Mouse (Mus musculus): ENCODE results near the gene Cd3e. TPM values are rescaled to one million over a fixed set of nuclear protein-coding genes. Genes with fewer than 3 reads are reported as not detected.

Gene Cd3e
- polyA plus RNA-seq, 1 experiment from 2014 or later = not detected

DNA sequence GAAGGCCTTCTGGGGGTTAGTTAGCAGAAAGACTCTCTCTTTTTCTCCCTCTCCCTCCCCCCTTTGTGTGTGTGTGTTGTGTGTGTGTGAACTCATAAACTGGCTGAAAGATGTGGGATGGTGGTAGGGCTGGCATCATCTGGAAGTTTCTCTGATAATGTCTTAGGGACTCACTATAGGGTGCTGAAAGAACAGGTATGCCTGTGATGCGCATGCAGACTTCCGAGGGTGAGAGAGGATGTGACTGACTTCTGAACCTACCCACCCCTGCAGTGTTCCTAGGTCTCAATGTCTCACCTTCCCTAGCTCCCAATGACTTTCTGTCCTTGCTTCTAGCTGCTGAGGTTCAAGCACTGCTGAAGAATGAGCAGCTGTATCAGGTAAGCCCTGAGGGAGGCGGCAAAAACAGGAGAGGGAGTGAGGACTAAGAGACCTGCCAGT, 23.7 kb downstream of the Cd3e start:
- WGBS = 84% methylated on average over 3 of the region's 3 CpGs
- Histone ChIP-seq H3K4me3 (replicated peaks; ENCODE audit: low read length) (no peak overlapping the region), H3K4me2 (ENCODE audit: low read length) (no peak overlapping the region), H3K27ac (ENCODE audit: low read length) (no peak overlapping the region), H3K27me3 (replicated peaks; ENCODE audit: control insufficient read depth, insufficient read depth, low read length) (0 out of 2 replicates have a peak, but pooled peaks cover 2% of the 10 kb centered on the region), H3K9ac (replicated peaks; ENCODE audit: low read depth, low read length) (no peak overlapping the region), H3K36me3 (ENCODE audit: control insufficient read depth, insufficient read depth) (no peaks in the 10 kb centered on the region), H3K4me1 (replicated peaks; ENCODE audit: control insufficient read depth, insufficient read depth, low read length) (no peaks in the 10 kb centered on the region), H3K9me3 (ENCODE audit: control insufficient read depth, low read length) (no peaks in the 10 kb centered on the region)
- no peak for ATAC-seq

GRCm38 (mm10) chr9:44983001-44983400, 26.4 kb downstream of the Cd3e start:
- peaks cover 2% of the 10 kb centered on the region; the same call in 1 of the 2 replicates for H3K27me3 ChIP-seq (replicated peaks; ENCODE audit: control insufficient read depth, insufficient read depth, low read length)
- no peak for ATAC-seq
- no peaks in the 10 kb centered on the region for H3K4me1 ChIP-seq (replicated peaks; ENCODE audit: control insufficient read depth, insufficient read depth, low read length)
- no peak overlapping the region for H3K4me3 ChIP-seq (replicated peaks; ENCODE audit: low read length)
- WGBS = 77% methylated on average over 2 of the region's 2 CpGs
- H3K36me3 ChIP-seq (ENCODE audit: control insufficient read depth, insufficient read depth) = no peaks in the 10 kb centered on the region
- no peaks in the 10 kb centered on the region for H3K9me3 ChIP-seq (ENCODE audit: control insufficient read depth, low read length)
- no peak overlapping the region for H3K4me2 ChIP-seq (ENCODE audit: low read length)
- no peak overlapping the region for H3K9ac ChIP-seq (replicated peaks; ENCODE audit: low read depth, low read length)
- no peak overlapping the region for H3K27ac ChIP-seq (ENCODE audit: low read length)

- no peak for ATAC-seq
- H3K4me1 ChIP-seq (replicated peaks; ENCODE audit: control insufficient read depth, insufficient read depth, low read length) = no peaks in the 10 kb centered on the region
- H3K36me3 ChIP-seq (ENCODE audit: control insufficient read depth, insufficient read depth) = no peaks in the 10 kb centered on the region
- H3K9me3 ChIP-seq (ENCODE audit: control insufficient read depth, low read length) = no peaks in the 10 kb centered on the region
- H3K4me2 ChIP-seq (ENCODE audit: low read length) = no peak overlapping the region
- H3K4me3 ChIP-seq (replicated peaks; ENCODE audit: low read length) = no peak overlapping the region
- H3K9ac ChIP-seq (replicated peaks; ENCODE audit: low read depth, low read length) = no peak overlapping the region
- 94% methylated on average over 3 of the region's 3 CpGs for WGBS
- no peak overlapping the region for H3K27ac ChIP-seq (ENCODE audit: low read length)
- peaks cover 2% of the 10 kb centered on the region; the same call in 1 of the 2 replicates for H3K27me3 ChIP-seq (replicated peaks; ENCODE audit: control insufficient read depth, insufficient read depth, low read length)
These were observed 26.9 kb downstream of the Cd3e start for GRCm38 (mm10) chr9:44982531-44982930.

DNA sequence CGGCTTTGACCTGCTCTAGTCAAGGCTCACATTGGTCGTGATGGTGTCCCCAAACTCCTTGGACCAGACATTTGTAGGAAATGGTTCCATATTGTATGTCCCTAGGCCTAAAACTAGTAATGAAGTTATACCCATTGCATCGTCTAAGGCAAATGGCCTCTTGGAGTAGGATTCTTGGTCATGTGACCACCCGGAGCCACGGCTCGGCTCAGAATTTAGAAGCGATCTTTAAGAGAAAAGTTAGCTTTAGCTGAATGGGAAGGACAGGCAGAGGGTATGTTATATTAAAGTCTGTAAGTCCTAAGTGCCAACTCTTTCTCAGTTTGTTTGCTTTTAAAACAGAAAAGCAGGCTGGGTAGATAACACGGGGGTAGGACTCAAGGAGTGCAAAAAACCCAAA, 27.3 kb downstream of the Cd3e start:
- ATAC-seq = no peak
- 90% methylated on average over 8 of the region's 8 CpGs for WGBS
- Histone ChIP-seq H3K4me2 (ENCODE audit: low read length) (no peak overlapping the region), H3K36me3 (ENCODE audit: control insufficient read depth, insufficient read depth) (no peaks in the 10 kb centered on the region), H3K9ac (replicated peaks; ENCODE audit: low read depth, low read length) (no peak overlapping the region), H3K4me1 (replicated peaks; ENCODE audit: control insufficient read depth, insufficient read depth, low read length) (no peaks in the 10 kb centered on the region), H3K27me3 (replicated peaks; ENCODE audit: control insufficient read depth, insufficient read depth, low read length) (peaks cover 2% of the 10 kb centered on the region; the same call in 1 of the 2 replicates), H3K27ac (ENCODE audit: low read length) (no peak overlapping the region), H3K9me3 (ENCODE audit: control insufficient read depth, low read length) (no peaks in the 10 kb centered on the region), H3K4me3 (replicated peaks; ENCODE audit: low read length) (no peak overlapping the region)

DNA sequence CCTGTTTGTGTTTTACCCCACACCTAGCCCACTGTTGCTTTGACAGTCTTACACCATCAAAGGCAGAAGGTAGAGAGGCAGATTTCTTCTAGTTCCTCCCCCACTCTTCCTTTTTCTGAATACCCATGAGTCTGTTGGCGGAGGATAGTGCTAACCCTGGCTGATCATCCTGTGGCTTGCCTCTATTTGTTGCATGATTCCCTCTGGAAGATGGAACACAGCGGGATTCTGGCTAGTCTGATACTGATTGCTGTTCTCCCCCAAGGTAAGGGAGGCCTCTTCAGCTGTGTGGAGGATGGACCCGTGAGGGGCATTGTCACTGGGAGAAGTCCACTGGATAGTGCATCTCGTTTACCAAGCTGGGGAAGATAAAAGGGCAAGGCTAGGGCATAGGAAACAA, 27.8 kb downstream of the Cd3e start, which contains the start of gene Cd3d:
Gene Cd3d, plus strand, starts transcription at position 111 of the 400 bp plus-strand sequence.
- WGBS = 87% methylated on average over 4 of the region's 4 CpGs
- no peak for ATAC-seq
- no peak within 1 kb of the TSS for H3K27ac ChIP-seq (ENCODE audit: low read length)
- H3K4me2 ChIP-seq (ENCODE audit: low read length) = no peak within 1 kb of the TSS
- H3K9me3 ChIP-seq (ENCODE audit: control insufficient read depth, low read length) = no peaks in the 10 kb centered on the region
- H3K9ac ChIP-seq (replicated peaks; ENCODE audit: low read depth, low read length) = no peak within 1 kb of the TSS
- no peak within 1 kb of the TSS for H3K4me3 ChIP-seq (replicated peaks; ENCODE audit: low read length)
- no peaks in the 10 kb centered on the region for H3K4me1 ChIP-seq (replicated peaks; ENCODE audit: control insufficient read depth, insufficient read depth, low read length)
- peaks cover 2% of the 10 kb centered on the region; the same call in 1 of the 2 replicates for H3K27me3 ChIP-seq (replicated peaks; ENCODE audit: control insufficient read depth, insufficient read depth, low read length)
- H3K36me3 ChIP-seq (ENCODE audit: control insufficient read depth, insufficient read depth) = no peaks in the 10 kb centered on the region

DNA sequence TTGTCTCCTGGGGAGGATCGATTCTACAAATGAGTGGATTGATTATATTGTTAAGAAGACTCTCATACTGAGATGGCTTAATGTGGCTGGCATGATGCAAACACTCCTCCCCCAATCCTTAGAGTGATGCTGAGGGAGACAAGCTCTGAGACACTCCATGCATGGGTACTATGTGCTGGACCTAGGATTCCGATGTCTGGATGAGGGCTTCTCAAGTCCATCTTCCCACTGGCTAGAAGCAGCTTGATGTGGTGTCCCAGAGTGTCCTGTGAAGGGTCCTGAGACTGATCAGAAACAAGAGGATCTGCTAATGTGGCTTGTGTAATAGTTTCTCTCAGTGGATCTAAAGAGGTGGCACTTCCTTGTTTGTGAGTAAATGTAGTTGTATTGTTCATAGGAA, 28.3 kb downstream of the Cd3e start:
- ATAC-seq = no peak
- Histone ChIP-seq H3K4me3 (replicated peaks; ENCODE audit: low read length) (no peak overlapping the region), H3K9ac (replicated peaks; ENCODE audit: low read depth, low read length) (no peak overlapping the region), H3K36me3 (ENCODE audit: control insufficient read depth, insufficient read depth) (no peaks in the 10 kb centered on the region), H3K4me1 (replicated peaks; ENCODE audit: control insufficient read depth, insufficient read depth, low read length) (no peaks in the 10 kb centered on the region), H3K9me3 (ENCODE audit: control insufficient read depth, low read length) (no peaks in the 10 kb centered on the region), H3K4me2 (ENCODE audit: low read length) (no peak overlapping the region), H3K27me3 (replicated peaks; ENCODE audit: control insufficient read depth, insufficient read depth, low read length) (peaks cover 2% of the 10 kb centered on the region; the same call in 1 of the 2 replicates), H3K27ac (ENCODE audit: low read length) (no peak overlapping the region)
- WGBS = 95% methylated on average over 2 of the region's 2 CpGs

DNA sequence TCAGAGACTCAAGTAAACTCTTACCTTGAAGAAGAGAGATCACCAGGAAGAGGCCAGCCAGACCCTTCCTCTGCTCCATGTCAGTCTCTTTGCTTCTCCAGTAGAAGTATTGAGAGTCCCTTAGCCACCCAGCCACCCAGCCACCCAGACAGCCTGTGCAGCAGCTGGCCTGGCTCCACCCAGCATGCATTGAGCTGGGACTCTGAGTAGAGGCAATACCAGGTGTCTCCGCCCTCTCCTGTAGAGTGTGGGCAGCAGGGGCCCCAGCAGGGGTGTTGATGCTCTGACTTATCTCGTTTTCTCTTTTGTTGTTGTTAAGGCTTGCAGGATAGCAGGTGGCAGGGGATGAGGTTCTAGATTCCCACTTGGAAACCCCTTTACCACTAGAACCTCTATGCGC, 29.2 kb downstream of the Cd3e start, which contains the start of gene Cd3g:
Gene Cd3g, minus strand, starts transcription at position 190 of the 400 bp plus-strand sequence.
- Histone ChIP-seq H3K9me3 (ENCODE audit: control insufficient read depth, low read length) (no peaks in the 10 kb centered on the region), H3K4me3 (replicated peaks; ENCODE audit: low read length) (no peak within 1 kb of the TSS), H3K27me3 (replicated peaks; ENCODE audit: control insufficient read depth, insufficient read depth, low read length) (peaks cover 2% of the 10 kb centered on the region; the same call in 1 of the 2 replicates), H3K4me2 (ENCODE audit: low read length) (no peak within 1 kb of the TSS), H3K4me1 (replicated peaks; ENCODE audit: control insufficient read depth, insufficient read depth, low read length) (no peaks in the 10 kb centered on the region), H3K9ac (replicated peaks; ENCODE audit: low read depth, low read length) (no peak within 1 kb of the TSS), H3K27ac (ENCODE audit: low read length) (no peak within 1 kb of the TSS), H3K36me3 (ENCODE audit: control insufficient read depth, insufficient read depth) (no peaks in the 10 kb centered on the region)
- 71% methylated on average over 3 of the region's 3 CpGs for WGBS
- no peak for ATAC-seq

DNA sequence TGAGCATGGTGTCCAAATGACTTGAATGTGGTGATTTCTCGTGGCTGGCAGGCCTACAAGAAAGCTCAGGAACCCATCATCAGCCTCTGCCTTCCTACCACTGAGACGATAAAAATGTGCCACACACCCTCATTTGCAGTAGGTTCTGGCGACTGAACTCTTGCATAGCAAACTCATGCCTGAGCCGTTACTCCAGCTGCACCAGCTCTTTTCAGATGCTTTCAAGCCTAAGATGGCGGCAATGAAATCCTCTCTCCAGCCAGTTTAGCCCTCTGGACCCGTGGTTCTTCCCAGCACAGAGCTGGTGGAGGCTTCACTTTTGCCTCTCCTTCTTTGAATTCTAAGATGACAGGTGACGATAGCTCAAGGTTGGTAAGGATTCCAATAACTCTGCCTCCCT, 29.6 kb downstream of the Cd3e start:
- no peaks in the 10 kb centered on the region for H3K9me3 ChIP-seq (ENCODE audit: control insufficient read depth, low read length)
- no peak for ATAC-seq
- H3K4me1 ChIP-seq (replicated peaks; ENCODE audit: control insufficient read depth, insufficient read depth, low read length) = no peaks in the 10 kb centered on the region
- H3K27ac ChIP-seq (ENCODE audit: low read length) = no peak overlapping the region
- H3K36me3 ChIP-seq (ENCODE audit: control insufficient read depth, insufficient read depth) = no peaks in the 10 kb centered on the region
- no peak overlapping the region for H3K4me2 ChIP-seq (ENCODE audit: low read length)
- H3K4me3 ChIP-seq (replicated peaks; ENCODE audit: low read length) = no peak overlapping the region
- WGBS = 76% methylated on average over 7 of the region's 7 CpGs
- no peak overlapping the region for H3K9ac ChIP-seq (replicated peaks; ENCODE audit: low read depth, low read length)
- H3K27me3 ChIP-seq (replicated peaks; ENCODE audit: control insufficient read depth, insufficient read depth, low read length) = peaks cover 2% of the 10 kb centered on the region; the same call in 1 of the 2 replicates

- no peaks in the 10 kb centered on the region for H3K36me3 ChIP-seq (ENCODE audit: control insufficient read depth, insufficient read depth)
- WGBS = 80% methylated on average over 6 of the region's 6 CpGs
- H3K27ac ChIP-seq (ENCODE audit: low read length) = no peak overlapping the region
- no peak overlapping the region for H3K9ac ChIP-seq (replicated peaks; ENCODE audit: low read depth, low read length)
- no peaks in the 10 kb centered on the region for H3K4me1 ChIP-seq (replicated peaks; ENCODE audit: control insufficient read depth, insufficient read depth, low read length)
- ATAC-seq = no peak
- no peak overlapping the region for H3K4me2 ChIP-seq (ENCODE audit: low read length)
- no peak overlapping the region for H3K4me3 ChIP-seq (replicated peaks; ENCODE audit: low read length)
- peaks cover 4% of the 10 kb centered on the region; the same call in 1 of the 2 replicates for H3K27me3 ChIP-seq (replicated peaks; ENCODE audit: control insufficient read depth, insufficient read depth, low read length)
- H3K9me3 ChIP-seq (ENCODE audit: control insufficient read depth, low read length) = no peaks in the 10 kb centered on the region
These were observed 31.6 kb downstream of the Cd3e start for GRCm38 (mm10) chr9:44977813-44978212.

- Histone ChIP-seq H3K27me3 (replicated peaks; ENCODE audit: control insufficient read depth, insufficient read depth, low read length) (0 out of 2 replicates have a peak, but pooled peaks cover 6% of the 10 kb centered on the region), H3K4me1 (replicated peaks; ENCODE audit: control insufficient read depth, insufficient read depth, low read length) (peaks cover 10% of the 10 kb centered on the region), H3K9me3 (ENCODE audit: control insufficient read depth, low read length) (no peaks in the 10 kb centered on the region), H3K4me3 (replicated peaks; ENCODE audit: low read length) (no peak overlapping the region), H3K4me2 (ENCODE audit: low read length) (no peak overlapping the region), H3K9ac (replicated peaks; ENCODE audit: low read depth, low read length) (no peak overlapping the region), H3K36me3 (ENCODE audit: control insufficient read depth, insufficient read depth) (no peaks in the 10 kb centered on the region), H3K27ac (ENCODE audit: low read length) (no peak overlapping the region)
- no peak for ATAC-seq
- 71% methylated on average over 1 of the region's 1 CpGs for WGBS
These were observed 40.0 kb downstream of the Cd3e start for GRCm38 (mm10) chr9:44969450-44969849.

All from forebrain, embryonic 16.5 days (tissue).